In genomic region chr3:142881589-142881871, GRCm38 (mm10) we compare ENCODE assay signal across 8 mouse cellular contexts. TPM values are rescaled to one million over a fixed set of nuclear protein-coding genes. Genes with fewer than 3 reads are reported as not detected.
A peak's percentile ranks its signal among the peaks of the same experiment; 100 is the strongest.
DNase-seq lines count a peak whose midpoint lies in the region; ATAC-seq and TF ChIP-seq lines count a peak whose summit lies in the region.

No protein-coding gene starts in this region.

- peak; percentile 36 for ATAC-seq in limb, embryonic 14.5 days (ENCODE audit: low FRiP score, low read depth)
- ATAC-seq in stomach, embryonic 16.5 days (ENCODE audit: insufficient read depth, low FRiP score): peak; percentile 26

- H3K4me2 ChIP-seq in limb, embryonic 14.5 days (replicated peaks; ENCODE audit: low read depth, low read length, severe bottlenecking): peak overlapping the region; percentile 54; the same call in 1 of the 2 replicates
- no peak overlapping the region for H3K4me2 ChIP-seq in stomach, embryonic 16.5 days (ENCODE audit: low read depth, low read length)

- H3K4me3 ChIP-seq in gastrocnemius, adult 2 months: peak overlapping the region; percentile 94
- H3K4me3 ChIP-seq in testis, adult 2 months (ENCODE audit: control insufficient read depth, low read depth, low read length): peak overlapping the region; percentile 98
- peak overlapping the region; percentile 99 for H3K4me3 ChIP-seq in limb, embryonic 14.5 days (replicated peaks; ENCODE audit: low read length)
- H3K4me3 ChIP-seq in stomach, embryonic 16.5 days (replicated peaks; ENCODE audit: low read length): peak overlapping the region; percentile 99

- TF ChIP-seq CTCF in gastrocnemius, adult 2 months (IDR thresholded peaks at IDR 0.05): no peak
- no peak for TF ChIP-seq CTCF in testis, adult 2 months (IDR thresholded peaks at IDR 0.05; ENCODE audit: control insufficient read depth, insufficient read depth, insufficient replicate concordance, low read depth, low read length)

- TF ChIP-seq POLR2A in testis, adult 2 months (IDR thresholded peaks at IDR 0.05; ENCODE audit: control insufficient read depth, low read depth, low read length): no peak
- TF ChIP-seq POLR2A in limb, embryonic 14.5 days (IDR thresholded peaks at IDR 0.05; ENCODE audit: borderline replicate concordance, extremely low read depth, insufficient read depth, insufficient read length): no peak

- peak overlapping the region; percentile 95 for H3K27ac ChIP-seq in gastrocnemius, adult 2 months
- H3K27ac ChIP-seq in testis, adult 2 months (ENCODE audit: control insufficient read depth, insufficient read depth, low read depth, low read length): peak overlapping the region; percentile 91
- H3K27ac ChIP-seq in limb, embryonic 14.5 days (replicated peaks; ENCODE audit: low read depth, low read length): peak overlapping the region; percentile 92
- H3K27ac ChIP-seq in stomach, embryonic 16.5 days (ENCODE audit: low read length): peak overlapping the region; percentile 96

- H3K27me3 ChIP-seq in testis, adult 2 months (ENCODE audit: control insufficient read depth, insufficient read depth, low read length): no peaks in the 10 kb centered on the region
- no peaks in the 10 kb centered on the region for H3K27me3 ChIP-seq in limb, embryonic 14.5 days (ENCODE audit: control insufficient read depth, insufficient read depth, low read length)
- H3K27me3 ChIP-seq in stomach, embryonic 16.5 days (ENCODE audit: control insufficient read depth, insufficient read depth, low read length): no peaks in the 10 kb centered on the region

- no peak for DNase-seq in gastrocnemius, adult 2 months
- DNase-seq in gastrocnemius, adult 18-20 months (ENCODE audit: low spot score): no peak
- DNase-seq in testis, postnatal 14 days (ENCODE audit: low spot score): no peak
- no peak for DNase-seq in limb, embryonic 14.5 days (ENCODE audit: low spot score)
- DNase-seq in retina, embryonic 14.5 days (ENCODE audit: low spot score): no peak
- DNase-seq in right cerebral cortex, adult 2 months (ENCODE audit: low spot score in 2 of 2): no peak

- intact Hi-C loops in gastrocnemius, adult 2 months (cut with DNase I): loop anchor here (5.0 kb wide), 2 partner anchors 41 to 114 kb away; partner anchors contain the start of gene Gtf2b

- no peaks in the 10 kb centered on the region for H3K36me3 ChIP-seq in testis, adult 2 months (ENCODE audit: control insufficient read depth, insufficient read depth, low read length)
- no peaks in the 10 kb centered on the region for H3K36me3 ChIP-seq in limb, embryonic 14.5 days (ENCODE audit: control insufficient read depth, insufficient read depth, low read length)
- no peaks in the 10 kb centered on the region for H3K36me3 ChIP-seq in stomach, embryonic 16.5 days (ENCODE audit: control insufficient read depth, insufficient read depth, low read length)

- H3K9ac ChIP-seq in limb, embryonic 14.5 days (ENCODE audit: low read depth, low read length, severe bottlenecking): peak overlapping the region; percentile 95
- peak overlapping the region; percentile 98 for H3K9ac ChIP-seq in stomach, embryonic 16.5 days (ENCODE audit: low read length)

- WGBS in limb, embryonic 14.5 days: 0% methylated on average over 5 of the region's 40 CpGs
- WGBS in stomach, embryonic 16.5 days: under 1% methylated on average over 36 of the region's 40 CpGs

- H3K9me3 ChIP-seq in limb, embryonic 14.5 days (ENCODE audit: control insufficient read depth, low read length): no peaks in the 10 kb centered on the region
- H3K9me3 ChIP-seq in stomach, embryonic 16.5 days (replicated peaks; ENCODE audit: control insufficient read depth, low read length): no peaks in the 10 kb centered on the region

- no peaks in the 10 kb centered on the region; the same call in 1 of the 2 replicates for H3K4me1 ChIP-seq in testis, adult 2 months (ENCODE audit: control insufficient read depth, insufficient read depth, low read length)
- H3K4me1 ChIP-seq in limb, embryonic 14.5 days (ENCODE audit: control insufficient read depth, insufficient read depth, low read length): peaks cover 5% of the 10 kb centered on the region; the same call in 1 of the 2 replicates
- peaks cover 7% of the 10 kb centered on the region; the same call in 1 of the 2 replicates for H3K4me1 ChIP-seq in stomach, embryonic 16.5 days (ENCODE audit: control insufficient read depth, insufficient read depth, low read length)

RNA-seq across cellular contexts. Expression of gene Pkn2, which starts 0.3 kb away (rescaled TPM):
- total RNA-seq in gastrocnemius, adult 2 months (2021): 10 to 100 TPM; 43.9 to 46.9 TPM
- total RNA-seq in gastrocnemius, adult 18-20 months (2021): 10 to 100 TPM; 44.2 to 50.0 TPM
- polyA plus RNA-seq in testis, adult 2 months (2012; rRNA removed): 14.9 and 15.3 TPM in 2 replicates
- polyA plus RNA-seq in limb, embryonic 14.5 days (2012; rRNA removed): 22.1 and 22.6 TPM in 2 replicates
- 45.5 and 46.3 TPM in 2 replicates for polyA plus RNA-seq in limb, embryonic 14.5 days (2014; fragmentation: Nextera tagmentation; extraction: Ambion mirVana)
- 30.7 and 33.8 TPM in 2 replicates for polyA plus RNA-seq in stomach, embryonic 16.5 days (2015; fragmentation: Nextera tagmentation; extraction: Ambion mirVana)
